8 mouse cellular contexts compared by ENCODE assay signal in genomic region chr14:51930824-51931223, GRCm38 (mm10). TPM values are rescaled to one million over a fixed set of nuclear protein-coding genes. Genes with fewer than 3 reads are reported as not detected.
DNase-seq lines count a peak whose midpoint lies in the region; ATAC-seq lines count a peak whose summit lies in the region.

No protein-coding gene starts in this region.

- WGBS in embryonic facial prominence, embryonic 15.5 days: 31% methylated on average over 5 of the region's 5 CpGs
- WGBS in heart, embryonic 15.5 days: 25% methylated on average over 5 of the region's 5 CpGs
- 35% methylated on average over 5 of the region's 5 CpGs for WGBS in kidney, embryonic 16.5 days
- 29% methylated on average over 5 of the region's 5 CpGs for WGBS in liver, embryonic 13.5 days (ENCODE audit: insufficient replicate concordance)
- 41% methylated on average over 5 of the region's 5 CpGs for WGBS in neural tube, embryonic 11.5 days

- H3K9ac ChIP-seq in embryonic facial prominence, embryonic 15.5 days: no peak overlapping the region
- H3K9ac ChIP-seq in heart, embryonic 15.5 days: no peak overlapping the region
- H3K9ac ChIP-seq in kidney, embryonic 16.5 days (replicated peaks; ENCODE audit: low read length): no peak overlapping the region
- no peak overlapping the region for H3K9ac ChIP-seq in liver, embryonic 13.5 days
- no peak overlapping the region for H3K9ac ChIP-seq in neural tube, embryonic 11.5 days (ENCODE audit: low read length)

- no peak overlapping the region for H3K4me3 ChIP-seq in embryonic facial prominence, embryonic 15.5 days (replicated peaks)
- H3K4me3 ChIP-seq in heart, embryonic 15.5 days: no peak overlapping the region
- H3K4me3 ChIP-seq in kidney, embryonic 16.5 days (ENCODE audit: low read length): no peak overlapping the region
- no peak overlapping the region for H3K4me3 ChIP-seq in liver, embryonic 13.5 days (replicated peaks)
- H3K4me3 ChIP-seq in neural tube, embryonic 11.5 days (ENCODE audit: low read depth, low read length): no peak overlapping the region

- H3K4me2 ChIP-seq in embryonic facial prominence, embryonic 15.5 days (replicated peaks): no peak overlapping the region
- H3K4me2 ChIP-seq in heart, embryonic 15.5 days: no peak overlapping the region
- H3K4me2 ChIP-seq in kidney, embryonic 16.5 days (replicated peaks; ENCODE audit: low read depth, low read length): no peak overlapping the region
- H3K4me2 ChIP-seq in liver, embryonic 13.5 days: no peak overlapping the region
- no peak overlapping the region for H3K4me2 ChIP-seq in neural tube, embryonic 11.5 days (ENCODE audit: low read depth)

- H3K9me3 ChIP-seq in embryonic facial prominence, embryonic 15.5 days (replicated peaks): 0 out of 2 replicates have a peak, but pooled peaks cover 4% of the 10 kb centered on the region
- H3K9me3 ChIP-seq in heart, embryonic 15.5 days (replicated peaks): peaks cover 3% of the 10 kb centered on the region; the same call in 1 of the 2 replicates
- H3K9me3 ChIP-seq in kidney, embryonic 16.5 days (ENCODE audit: low read length): no peaks in the 10 kb centered on the region
- H3K9me3 ChIP-seq in liver, embryonic 13.5 days (replicated peaks): no peaks in the 10 kb centered on the region; the same call in 1 of the 2 replicates
- H3K9me3 ChIP-seq in neural tube, embryonic 11.5 days (ENCODE audit: control insufficient read depth, low read length): no peaks in the 10 kb centered on the region

- H3K36me3 ChIP-seq in embryonic facial prominence, embryonic 15.5 days: no peaks in the 10 kb centered on the region
- H3K36me3 ChIP-seq in heart, embryonic 15.5 days: no peaks in the 10 kb centered on the region
- H3K36me3 ChIP-seq in kidney, embryonic 16.5 days (ENCODE audit: insufficient read depth, low read length): no peaks in the 10 kb centered on the region
- no peaks in the 10 kb centered on the region for H3K36me3 ChIP-seq in liver, embryonic 13.5 days
- H3K36me3 ChIP-seq in neural tube, embryonic 11.5 days (ENCODE audit: control insufficient read depth, insufficient read depth, low read length): no peaks in the 10 kb centered on the region

- no peak overlapping the region for H3K27ac ChIP-seq in embryonic facial prominence, embryonic 15.5 days (replicated peaks)
- H3K27ac ChIP-seq in heart, embryonic 15.5 days: no peak overlapping the region
- H3K27ac ChIP-seq in kidney, embryonic 16.5 days (ENCODE audit: low read length): no peak overlapping the region
- H3K27ac ChIP-seq in liver, embryonic 13.5 days: no peak overlapping the region
- H3K27ac ChIP-seq in neural tube, embryonic 11.5 days (ENCODE audit: low read depth, low read length): no peak overlapping the region

- peak; percentile 49; the same call in 1 of the 2 replicates for ATAC-seq in embryonic facial prominence, embryonic 15.5 days (ENCODE audit: insufficient number of reproducible peaks, low FRiP score, low TSS enrichment, low read depth)
- peak; percentile 69 for ATAC-seq in heart, embryonic 15.5 days (replicated peaks; ENCODE audit: insufficient number of reproducible peaks, insufficient read depth, low FRiP score, low read depth)
- ATAC-seq in kidney, embryonic 16.5 days (ENCODE audit: low FRiP score, low TSS enrichment): peak; percentile 86
- peak; percentile 54 for ATAC-seq in liver, embryonic 13.5 days (ENCODE audit: low read depth)
- peak; percentile 48 for ATAC-seq in neural tube, embryonic 11.5 days (ENCODE audit: insufficient read depth, low FRiP score, low TSS enrichment)

- no peaks in the 10 kb centered on the region for H3K27me3 ChIP-seq in embryonic facial prominence, embryonic 15.5 days
- H3K27me3 ChIP-seq in heart, embryonic 15.5 days: no peaks in the 10 kb centered on the region
- no peaks in the 10 kb centered on the region for H3K27me3 ChIP-seq in kidney, embryonic 16.5 days (ENCODE audit: insufficient read depth, low read length)
- no peaks in the 10 kb centered on the region for H3K27me3 ChIP-seq in liver, embryonic 13.5 days
- no peaks in the 10 kb centered on the region for H3K27me3 ChIP-seq in neural tube, embryonic 11.5 days (ENCODE audit: control insufficient read depth, insufficient read depth, low read length)

- H3K4me1 ChIP-seq in embryonic facial prominence, embryonic 15.5 days: 0 out of 2 replicates have a peak, but pooled peaks cover 3% of the 10 kb centered on the region
- peaks cover 5% of the 10 kb centered on the region; the same call in 1 of the 2 replicates for H3K4me1 ChIP-seq in heart, embryonic 15.5 days (replicated peaks)
- H3K4me1 ChIP-seq in kidney, embryonic 16.5 days (ENCODE audit: insufficient read depth, low read length): 0 out of 2 replicates have a peak, but pooled peaks cover 4% of the 10 kb centered on the region
- H3K4me1 ChIP-seq in liver, embryonic 13.5 days (replicated peaks): 0 out of 2 replicates have a peak, but pooled peaks cover 4% of the 10 kb centered on the region
- H3K4me1 ChIP-seq in neural tube, embryonic 11.5 days (ENCODE audit: control insufficient read depth, insufficient read depth, low read length): no peaks in the 10 kb centered on the region

- peak; percentile 49 for DNase-seq in CD4-positive helper T cell, adult 2 months (ENCODE audit: low read depth, low spot score)
- peak; percentile 80 for DNase-seq in adrenal gland, postnatal 14 days
- DNase-seq in liver, embryonic 13.5 days: no peak
- DNase-seq in neural tube, embryonic 11.5 days (ENCODE audit: low spot score): peak; percentile 28
- peak; percentile 35 to 47 for DNase-seq in thymus, postnatal 36 days

RNA-seq across cellular contexts. Expression of gene Rnase13, which starts 8.3 kb away (rescaled TPM):
- not detected in 2 replicates for total RNA-seq in adrenal gland, postnatal 14 days (2021)
- polyA plus RNA-seq in embryonic facial prominence, embryonic 15.5 days (2015; fragmentation: Nextera tagmentation; extraction: Ambion mirVana): not detected in 2 replicates
- not detected in 2 replicates for polyA plus RNA-seq in heart, embryonic 15.5 days (2015; fragmentation: Nextera tagmentation; extraction: Ambion mirVana)
- not detected in 2 replicates for polyA plus RNA-seq in kidney, embryonic 16.5 days (2015; fragmentation: Nextera tagmentation; extraction: Ambion mirVana)
- not detected in 2 replicates for polyA plus RNA-seq in liver, embryonic 13.5 days (2015; fragmentation: Nextera tagmentation; extraction: Ambion mirVana)
- not detected in 2 replicates for polyA plus RNA-seq in neural tube, embryonic 11.5 days (2014; fragmentation: Nextera tagmentation; extraction: Ambion mirVana)

RNA-seq across cellular contexts. Expression of gene Tppp2, which starts 12.6 kb away (rescaled TPM):
- total RNA-seq in adrenal gland, postnatal 14 days (2021): not detected in 2 replicates
- not detected in 2 replicates for polyA plus RNA-seq in embryonic facial prominence, embryonic 15.5 days (2015; fragmentation: Nextera tagmentation; extraction: Ambion mirVana)
- polyA plus RNA-seq in heart, embryonic 15.5 days (2015; fragmentation: Nextera tagmentation; extraction: Ambion mirVana): not detected in 2 replicates
- not detected in 2 replicates for polyA plus RNA-seq in kidney, embryonic 16.5 days (2015; fragmentation: Nextera tagmentation; extraction: Ambion mirVana)
- polyA plus RNA-seq in liver, embryonic 13.5 days (2015; fragmentation: Nextera tagmentation; extraction: Ambion mirVana): not detected in 2 replicates
- polyA plus RNA-seq in neural tube, embryonic 11.5 days (2014; fragmentation: Nextera tagmentation; extraction: Ambion mirVana): not detected in 2 replicates

RNA-seq across cellular contexts. Expression of gene Ndrg2, which starts 16.9 kb away (rescaled TPM):
- total RNA-seq in adrenal gland, postnatal 14 days (2021): 314 and 338 TPM in 2 replicates
- 79.3 and 98.2 TPM in 2 replicates for polyA plus RNA-seq in embryonic facial prominence, embryonic 15.5 days (2015; fragmentation: Nextera tagmentation; extraction: Ambion mirVana)
- polyA plus RNA-seq in heart, embryonic 15.5 days (2015; fragmentation: Nextera tagmentation; extraction: Ambion mirVana): 330 and 367 TPM in 2 replicates
- polyA plus RNA-seq in kidney, embryonic 16.5 days (2015; fragmentation: Nextera tagmentation; extraction: Ambion mirVana): 52.0 and 59.5 TPM in 2 replicates
- 16.1 and 17.1 TPM in 2 replicates for polyA plus RNA-seq in liver, embryonic 13.5 days (2015; fragmentation: Nextera tagmentation; extraction: Ambion mirVana)
- polyA plus RNA-seq in neural tube, embryonic 11.5 days (2014; fragmentation: Nextera tagmentation; extraction: Ambion mirVana): 8.2 and 10.4 TPM in 2 replicates

RNA-seq across cellular contexts. Expression of gene Slc39a2, which starts 38.1 kb away (rescaled TPM):
- 0.63 and 0.64 TPM in 2 replicates for total RNA-seq in adrenal gland, postnatal 14 days (2021)
- 5.5 and 8.1 TPM in 2 replicates for polyA plus RNA-seq in embryonic facial prominence, embryonic 15.5 days (2015; fragmentation: Nextera tagmentation; extraction: Ambion mirVana)
- polyA plus RNA-seq in heart, embryonic 15.5 days (2015; fragmentation: Nextera tagmentation; extraction: Ambion mirVana): 0.29 and 0.34 TPM in 2 replicates
- polyA plus RNA-seq in kidney, embryonic 16.5 days (2015; fragmentation: Nextera tagmentation; extraction: Ambion mirVana): 0.30 and 0.50 TPM in 2 replicates
- polyA plus RNA-seq in liver, embryonic 13.5 days (2015; fragmentation: Nextera tagmentation; extraction: Ambion mirVana): 0.05 and 0.08 TPM in 2 replicates
- 0.23 and 0.40 TPM in 2 replicates for polyA plus RNA-seq in neural tube, embryonic 11.5 days (2014; fragmentation: Nextera tagmentation; extraction: Ambion mirVana)

RNA-seq across cellular contexts. Expression of gene Mettl17, which starts 46.2 kb away (rescaled TPM):
- total RNA-seq in adrenal gland, postnatal 14 days (2021): 37.1 and 39.0 TPM in 2 replicates
- 44.1 and 50.7 TPM in 2 replicates for polyA plus RNA-seq in embryonic facial prominence, embryonic 15.5 days (2015; fragmentation: Nextera tagmentation; extraction: Ambion mirVana)
- 35.6 and 39.4 TPM in 2 replicates for polyA plus RNA-seq in heart, embryonic 15.5 days (2015; fragmentation: Nextera tagmentation; extraction: Ambion mirVana)
- 49.1 and 57.3 TPM in 2 replicates for polyA plus RNA-seq in kidney, embryonic 16.5 days (2015; fragmentation: Nextera tagmentation; extraction: Ambion mirVana)
- 16.6 and 19.8 TPM in 2 replicates for polyA plus RNA-seq in liver, embryonic 13.5 days (2015; fragmentation: Nextera tagmentation; extraction: Ambion mirVana)
- polyA plus RNA-seq in neural tube, embryonic 11.5 days (2014; fragmentation: Nextera tagmentation; extraction: Ambion mirVana): 58.8 and 58.9 TPM in 2 replicates
